Mouse (Mus musculus): ENCODE results near the gene Ncbp2. TPM values are rescaled to one million over a fixed set of nuclear protein-coding genes. Genes with fewer than 3 reads are reported as not detected.
"Not testable (repeated sequence)": the region's sequence is repeated elsewhere in the genome, so short reads cannot be mapped to it uniquely, and the experiment has no call there.

The Ncbp2 gene
- total RNA-seq, 2 experiments from 2014 or later: 23.3 to 25.2 TPM

GRCm38 (mm10) chr16:31933751-31934549, 14.4 kb upstream of the Ncbp2 start, which contains the start of gene Pigz:
Gene Pigz, plus strand, starts transcription at chr16:31933851.
- intact Hi-C loops (cut with DNase I): no loop called here

GRCm38 (mm10) chr16:31934550-31935010, 13.7 kb upstream of the Ncbp2 start:
- intact Hi-C loops (cut with DNase I): no loop called here
- no peak for DNase-seq

More at GRCm38 (mm10) chr16:31933751-31934549, 14.4 kb upstream of the Ncbp2 start, which contains the start of gene Pigz:
- DNase-seq: peak; percentile 68 to 72

DNA sequence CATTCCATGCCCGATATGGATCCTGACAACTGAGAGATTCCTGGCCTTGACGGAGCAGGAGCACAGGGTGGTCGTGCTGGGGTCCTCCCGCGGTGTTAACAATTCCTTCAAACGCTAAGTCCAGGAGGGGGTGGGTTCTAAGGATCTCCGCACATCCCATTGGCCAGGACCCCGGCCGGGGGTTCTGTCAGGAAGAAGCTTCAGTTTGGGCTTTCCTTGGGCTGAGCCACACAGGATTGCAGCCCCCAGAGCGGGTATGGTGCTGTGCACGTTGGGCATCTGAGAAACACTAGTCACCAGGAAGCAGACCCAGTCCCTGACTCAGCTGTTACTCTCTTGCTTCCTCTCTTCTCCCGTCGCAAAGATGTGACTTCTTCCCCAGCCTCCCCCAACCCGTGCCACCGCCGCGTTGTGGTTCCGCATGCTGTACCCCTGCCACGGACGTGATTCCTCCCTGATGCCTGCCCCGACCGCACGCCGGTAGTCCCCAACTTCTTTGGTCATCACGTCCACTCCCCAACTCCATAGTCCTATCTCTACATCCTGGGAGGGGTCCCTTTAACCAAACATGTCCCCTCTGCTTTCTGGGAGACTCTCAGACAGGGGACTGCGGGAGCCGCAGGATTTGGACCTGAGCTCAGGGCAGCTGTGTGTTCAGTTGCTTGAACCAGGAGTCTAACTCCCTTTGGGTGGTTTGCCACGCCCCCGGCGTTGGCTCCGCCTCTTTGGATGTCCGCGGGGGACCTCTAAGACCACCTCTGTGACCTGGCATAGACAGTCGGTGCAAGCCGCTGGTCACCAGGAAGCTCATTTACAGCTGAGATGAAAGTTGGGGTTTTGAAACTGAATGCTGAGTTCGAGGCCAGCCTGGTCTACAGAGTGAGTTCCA, 13.0 kb upstream of the Ncbp2 start:
- intact Hi-C loops (cut with DNase I): no loop called here
- DNase-seq: no peak

- intact Hi-C loops (cut with DNase I): no loop called here
- no peak for DNase-seq
Measured at GRCm38 (mm10) chr16:31936568-31936967, 11.7 kb upstream of the Ncbp2 start.

DNA sequence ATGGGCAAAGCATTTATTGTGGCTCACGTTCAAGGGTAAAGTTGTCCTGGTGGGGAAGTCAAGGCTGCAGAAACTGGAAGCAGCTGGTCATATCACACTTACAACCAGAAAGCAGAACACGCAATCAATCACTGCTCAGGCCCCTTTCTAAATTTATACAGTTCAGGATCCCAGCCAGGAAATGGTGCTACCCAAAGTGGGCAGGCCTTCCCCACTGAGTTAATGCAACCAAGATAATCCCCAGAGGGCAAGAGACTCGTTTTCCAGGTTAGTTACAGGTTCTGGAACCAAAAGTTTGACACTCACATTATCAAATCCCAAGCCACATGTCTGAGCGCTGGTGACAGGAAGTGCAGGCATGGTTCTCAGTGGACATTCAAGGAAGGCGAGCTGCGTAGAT, 9.5 kb upstream of the Ncbp2 start:
- DNase-seq: no peak
- intact Hi-C loops (cut with DNase I): no loop called here

GRCm38 (mm10) chr16:31940586-31940985, 7.7 kb upstream of the Ncbp2 start:
- intact Hi-C loops (cut with DNase I): no loop called here
- DNase-seq: no peak

DNA sequence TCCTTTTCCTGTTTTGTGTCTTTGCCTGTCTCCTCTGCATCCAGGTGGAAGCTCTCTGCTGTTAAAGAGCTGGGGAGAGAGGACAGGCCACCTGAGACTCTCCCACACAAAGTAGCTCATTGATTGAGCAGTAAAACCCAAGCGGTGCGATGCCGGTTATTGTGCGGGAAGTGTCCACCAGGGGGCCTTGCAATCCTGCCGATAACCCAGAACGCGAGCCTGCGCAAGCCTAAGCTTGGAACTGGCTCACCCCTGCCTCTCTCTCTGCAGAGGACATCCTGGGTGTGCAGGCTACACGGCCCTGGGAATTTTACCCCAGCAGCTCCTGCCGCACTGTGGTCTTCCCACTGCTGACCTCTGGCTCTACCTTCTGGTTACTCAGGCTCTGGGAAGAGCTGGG, 4.3 kb upstream of the Ncbp2 start:
- peak; percentile 76 to 83 for DNase-seq
- intact Hi-C loops (cut with DNase I): no loop called here

GRCm38 (mm10) chr16:31944698-31945255, 3.5 kb upstream of the Ncbp2 start:
- DNase-seq: no peak
- intact Hi-C loops (cut with DNase I): loop anchor here (5.0 kb wide), 2 partner anchors 58 to 303 kb away; partner anchors contain the start of genes Fbxo45, Senp5 and Wdr53

- intact Hi-C loops (cut with DNase I): loop anchor here (5.0 kb wide), 2 partner anchors 57 to 302 kb away; partner anchors contain the start of genes Fbxo45, Senp5 and Wdr53
- DNase-seq: no peak
Measured at GRCm38 (mm10) chr16:31945372-31945771, 2.9 kb upstream of the Ncbp2 start.

GRCm38 (mm10) chr16:31945986-31946385, 2.3 kb upstream of the Ncbp2 start:
- DNase-seq: not testable (repeated sequence)
- intact Hi-C loops (cut with DNase I): loop anchor here (5.0 kb wide), 2 partner anchors 56 to 301 kb away; partner anchors contain the start of genes Fbxo45, Senp5 and Wdr53

DNA sequence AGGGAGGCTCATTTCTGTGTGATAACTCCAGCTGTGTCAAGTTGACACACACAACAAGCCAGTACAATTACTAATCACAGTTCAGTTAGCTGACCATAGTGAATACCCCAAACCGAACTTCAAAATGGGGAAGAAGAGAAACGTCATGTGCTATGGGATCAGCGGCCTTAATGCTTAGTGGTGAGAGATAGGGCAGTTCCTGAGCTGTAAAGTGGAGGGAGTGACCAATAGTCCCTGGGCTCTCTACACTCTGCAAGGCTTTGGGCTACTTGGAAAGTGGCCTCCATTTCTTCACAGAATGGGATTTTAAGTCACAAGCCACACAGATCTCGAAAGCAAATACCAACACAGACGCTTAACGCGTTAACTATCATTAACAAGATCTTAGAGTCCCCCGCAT, 980 bp upstream of the Ncbp2 start:
- no peak for DNase-seq
- intact Hi-C loops (cut with DNase I): loop anchor here (5.0 kb wide), 2 partner anchors 55 to 300 kb away; partner anchors contain the start of genes Fbxo45, Senp5 and Wdr53

- intact Hi-C loops (cut with DNase I): loop anchor here (5.0 kb wide), 2 partner anchors 54 to 299 kb away; partner anchors contain the start of genes Fbxo45, Senp5 and Wdr53
Measured at GRCm38 (mm10) chr16:31947901-31948316, 404 bp upstream of the Ncbp2 start.

DNA sequence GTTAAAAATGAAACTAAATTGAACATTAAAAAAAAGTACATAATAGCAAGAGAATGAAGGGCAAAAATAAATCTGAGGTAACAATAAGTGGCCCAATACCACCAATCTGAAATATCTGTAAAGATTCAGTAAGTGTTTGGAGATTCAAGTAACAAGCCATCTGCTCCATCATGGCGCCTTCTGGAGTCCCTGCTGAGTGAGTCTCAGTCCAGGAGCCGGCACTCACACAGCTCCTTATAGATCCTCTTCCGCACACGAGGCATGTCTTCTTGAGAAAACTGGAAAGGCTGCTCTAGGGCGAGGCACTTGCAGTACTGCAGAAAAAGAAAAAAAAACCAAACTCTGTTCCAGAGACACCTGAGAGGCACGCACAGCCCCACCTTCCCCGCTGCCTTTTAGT, 14.9 kb downstream of the Ncbp2 start:
- no peak for DNase-seq
- intact Hi-C loops (cut with DNase I): no loop called here

More at GRCm38 (mm10) chr16:31947901-31948316, 404 bp upstream of the Ncbp2 start:
- no peak for DNase-seq

DNA sequence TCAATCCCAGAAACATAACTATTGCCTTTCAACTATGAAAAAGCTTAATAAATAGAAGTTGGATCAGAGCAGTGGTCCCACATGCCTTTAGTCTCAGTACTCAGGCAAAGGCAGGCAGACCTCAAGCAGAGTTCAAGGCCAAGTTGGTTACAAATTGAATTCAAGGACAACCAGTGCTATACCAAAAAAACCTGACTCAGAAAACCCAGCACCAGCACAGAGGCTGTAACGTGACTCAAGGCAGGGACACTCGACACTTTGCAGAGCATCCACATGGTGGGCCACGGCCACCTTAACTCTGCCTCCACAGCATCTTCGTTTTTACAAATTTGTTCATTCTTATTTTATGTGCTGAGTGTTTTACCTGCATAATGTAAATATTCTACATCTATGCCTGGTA, 26.9 kb downstream of the Ncbp2 start:
- intact Hi-C loops (cut with DNase I): no loop called here
- no peak for DNase-seq

DNA sequence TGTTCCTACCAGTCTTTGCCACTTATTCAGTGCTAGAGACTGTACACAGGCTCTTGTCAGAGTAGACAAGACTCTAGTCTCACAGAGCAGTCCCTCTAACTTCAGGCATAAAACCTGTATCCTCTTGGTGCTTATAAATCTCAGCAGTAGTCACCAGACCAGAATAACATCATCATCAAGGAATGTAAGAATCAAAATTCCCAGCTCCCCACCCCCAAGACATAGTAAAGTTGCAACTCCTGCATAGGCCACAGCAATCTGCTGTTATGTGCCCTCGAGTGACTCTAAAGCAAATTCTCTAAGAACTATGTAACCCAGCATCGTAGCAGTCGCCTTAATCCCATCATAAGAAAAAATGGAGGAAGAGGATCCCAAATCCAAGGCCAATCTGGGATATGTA, 31.2 kb downstream of the Ncbp2 start:
- DNase-seq: no peak
- intact Hi-C loops (cut with DNase I): no loop called here

DNA sequence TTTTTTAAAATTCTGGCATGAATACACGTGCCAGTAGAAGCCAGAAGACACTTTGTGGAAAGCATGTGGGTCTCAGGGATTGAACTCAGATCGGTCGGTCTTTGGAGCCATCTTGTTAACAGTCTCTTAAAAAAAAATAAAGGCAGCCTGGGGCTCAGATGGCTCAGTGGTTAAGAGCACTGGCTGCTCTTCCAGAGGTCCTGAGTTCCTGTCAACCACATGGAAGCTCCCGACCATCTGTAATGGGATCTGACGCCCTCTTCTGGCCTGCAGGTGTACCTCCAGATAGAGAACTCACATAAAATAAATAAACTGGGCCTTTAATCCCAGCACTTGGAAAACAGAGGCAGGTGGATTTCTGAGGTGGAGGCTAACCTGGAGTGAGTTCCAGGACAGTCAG, 32.6 kb downstream of the Ncbp2 start:
- intact Hi-C loops (cut with DNase I): no loop called here
- DNase-seq: no peak

DNA sequence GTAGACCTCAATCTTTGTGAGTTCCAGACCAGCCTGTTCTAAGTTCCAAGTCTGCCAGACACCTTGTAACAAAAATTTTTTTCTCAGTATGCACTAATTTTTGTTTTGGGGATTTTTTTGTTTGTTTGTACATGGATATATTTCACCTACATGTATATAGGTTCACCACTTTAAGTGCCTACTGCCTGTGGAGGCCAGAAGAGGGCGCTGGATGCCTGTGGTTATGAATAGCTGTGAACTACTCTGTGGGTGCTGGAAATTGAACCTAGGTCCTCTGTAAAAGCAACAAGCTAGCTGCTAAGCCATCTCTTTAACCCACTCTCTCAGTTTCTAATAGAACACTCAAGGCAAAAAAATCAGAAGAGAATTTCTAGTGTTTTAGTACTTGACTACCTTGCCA, 43.7 kb downstream of the Ncbp2 start:
- intact Hi-C loops (cut with DNase I): no loop called here
- DNase-seq: no peak

GRCm38 (mm10) chr16:31993195-31993594, 44.9 kb downstream of the Ncbp2 start:
- intact Hi-C loops (cut with DNase I): no loop called here
- DNase-seq: no peak

GRCm38 (mm10) chr16:31993946-31994345, 45.6 kb downstream of the Ncbp2 start:
- intact Hi-C loops (cut with DNase I): no loop called here
- DNase-seq: no peak

DNA sequence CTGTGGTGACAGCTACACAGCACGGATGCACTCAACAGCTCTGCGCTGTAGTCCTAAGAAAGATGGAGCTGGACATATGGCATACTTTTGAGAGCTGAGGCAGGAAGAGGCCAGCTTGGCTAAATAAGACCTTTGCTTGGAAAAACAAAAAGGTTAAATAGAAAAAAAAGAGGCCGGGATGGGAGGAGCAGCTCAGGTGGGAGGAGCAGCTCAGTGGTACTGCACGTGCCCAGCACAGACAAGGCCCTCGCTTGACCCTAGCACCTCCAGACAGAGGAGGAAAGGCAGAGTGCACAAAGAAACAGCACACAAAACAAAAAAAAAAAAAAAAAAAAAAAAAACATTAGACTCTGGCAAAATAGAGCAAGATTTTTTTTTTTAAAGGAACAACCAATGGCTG, 48.1 kb downstream of the Ncbp2 start:
- intact Hi-C loops (cut with DNase I): no loop called here
- no peak for DNase-seq

Data from heart, postnatal 14 days (tissue).